Mouse (Mus musculus): ENCODE data around the gene Eloa. TPM values are rescaled to one million over a fixed set of nuclear protein-coding genes. Genes with fewer than 3 reads are reported as not detected.

Eloa gene
- total RNA-seq, 2 experiments from 2014 or later = 50.3 to 60.4 TPM

DNA sequence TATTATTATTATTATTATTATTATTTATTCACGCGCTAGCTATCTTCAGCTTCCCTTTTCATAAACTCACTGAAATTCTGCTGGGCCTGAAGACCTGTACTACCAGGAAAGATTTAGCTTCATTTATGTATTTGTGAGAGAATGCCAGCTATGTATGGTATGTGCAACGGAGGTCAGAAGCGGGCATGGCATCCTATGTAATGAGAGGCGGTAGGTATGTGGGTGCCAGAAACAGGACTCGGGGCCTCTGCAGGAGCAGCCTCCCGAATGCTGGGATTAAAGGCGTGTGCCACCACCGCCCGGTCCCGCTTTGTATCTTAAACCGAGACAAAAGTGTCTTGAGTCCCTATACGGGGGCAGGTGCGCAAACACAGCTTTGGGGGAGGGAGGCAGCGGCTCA, 58.6 kb downstream of the Eloa start:
- no peak for DNase-seq
- intact Hi-C loops (cut with DNase I) = no loop called here

DNA sequence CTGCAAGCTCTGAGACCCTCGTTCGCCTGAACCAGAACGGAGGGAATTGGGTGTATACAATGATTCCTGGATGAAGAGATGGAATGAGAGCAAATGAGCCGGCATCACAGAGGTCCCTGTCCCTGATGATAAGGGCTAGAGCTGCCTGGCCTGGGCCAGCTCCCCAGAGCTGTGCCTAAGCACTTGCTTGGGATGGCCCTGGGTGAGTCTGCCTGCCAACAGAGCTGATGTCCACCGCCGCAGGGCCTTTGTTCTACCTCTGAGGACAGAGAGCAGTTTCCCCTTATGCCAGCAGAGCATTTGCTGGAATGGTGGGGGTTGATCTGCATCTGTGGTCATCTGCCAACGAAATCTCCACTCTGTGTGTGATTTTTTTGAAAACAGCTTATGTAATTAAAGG, 59.4 kb downstream of the Eloa start:
- intact Hi-C loops (cut with DNase I) = no loop called here
- DNase-seq = no peak

DNA sequence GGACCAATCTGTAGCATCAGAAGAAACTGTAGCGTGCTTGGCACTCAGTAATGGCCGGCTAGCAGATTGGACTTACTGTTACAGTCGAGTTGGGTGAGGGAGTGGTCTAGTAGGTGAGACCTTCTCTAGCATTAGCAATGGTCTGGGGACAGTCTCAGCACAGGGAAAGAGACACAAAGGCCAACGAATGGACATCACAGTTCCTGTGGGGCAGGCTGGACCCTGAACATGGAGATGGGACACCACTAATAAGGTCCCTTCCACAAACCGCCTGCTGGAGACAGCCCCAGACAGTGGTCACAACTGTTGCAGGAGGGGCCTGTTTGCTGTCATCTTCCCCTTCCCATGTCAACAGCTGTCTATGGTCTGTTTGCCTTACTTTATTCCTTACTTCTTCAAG, 59.9 kb downstream of the Eloa start:
- intact Hi-C loops (cut with DNase I) = no loop called here
- DNase-seq = no peak

DNA sequence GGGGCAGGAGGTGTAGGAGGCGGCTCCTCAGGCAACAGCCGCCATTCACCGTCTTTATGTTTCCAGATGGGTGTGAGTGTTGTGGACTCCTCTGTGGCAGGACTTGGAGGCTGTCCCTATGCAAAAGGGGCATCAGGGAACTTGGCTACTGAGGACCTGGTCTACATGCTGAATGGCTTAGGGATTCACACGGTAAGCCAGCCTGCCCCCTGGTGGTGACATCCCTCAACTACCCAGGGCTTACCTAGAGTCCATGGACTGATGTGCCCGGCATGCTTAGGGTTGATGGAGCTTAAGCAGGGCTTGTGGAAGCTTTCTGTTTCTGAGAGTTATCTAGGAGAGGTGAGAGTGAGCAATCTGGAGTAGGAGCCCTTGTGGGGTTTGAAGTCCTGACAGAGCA, 60.8 kb downstream of the Eloa start:
- intact Hi-C loops (cut with DNase I) = no loop called here
- peak; percentile 67 to 74 for DNase-seq

DNA sequence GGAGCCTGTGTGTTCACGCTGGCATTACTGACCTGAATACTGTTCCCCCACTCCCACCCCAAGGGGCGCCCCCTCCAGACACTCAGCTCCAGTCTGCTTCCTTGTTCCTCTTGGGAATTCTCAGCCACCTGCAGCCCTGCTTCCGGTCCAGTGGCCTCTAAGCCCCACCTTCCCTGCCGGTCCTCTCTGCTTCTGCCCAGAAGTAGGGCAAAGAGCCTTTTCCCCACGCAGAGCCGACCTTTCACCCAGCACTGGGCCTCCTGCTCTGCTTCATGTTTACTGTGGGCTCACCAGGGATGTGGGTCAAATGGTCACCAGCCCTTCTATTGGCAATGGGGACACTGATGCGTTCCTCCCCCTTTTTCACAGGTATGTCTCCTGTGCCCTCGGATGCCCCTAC, 63.2 kb downstream of the Eloa start:
- intact Hi-C loops (cut with DNase I) = no loop called here
- no peak for DNase-seq

DNA sequence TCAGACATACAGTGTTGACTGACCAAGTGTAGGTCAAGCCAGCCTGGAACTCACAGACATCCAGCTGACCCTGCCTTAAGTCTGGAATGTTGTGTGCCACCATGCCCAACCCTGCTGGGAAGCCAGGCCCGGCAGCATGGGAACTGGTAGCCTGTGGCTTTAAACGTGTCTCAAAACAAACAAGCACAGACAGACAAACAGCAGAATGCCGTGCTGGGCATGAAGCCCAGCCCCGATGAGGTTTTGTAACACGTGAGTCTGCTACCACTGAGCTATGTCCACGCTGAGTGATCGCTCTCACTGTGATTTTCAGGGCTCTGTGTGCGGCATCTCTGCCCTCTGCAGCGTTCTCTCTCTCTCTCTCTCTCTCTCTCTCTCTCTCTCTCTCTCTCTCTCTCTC, 65.7 kb downstream of the Eloa start:
- DNase-seq = no peak
- intact Hi-C loops (cut with DNase I) = no loop called here

DNA sequence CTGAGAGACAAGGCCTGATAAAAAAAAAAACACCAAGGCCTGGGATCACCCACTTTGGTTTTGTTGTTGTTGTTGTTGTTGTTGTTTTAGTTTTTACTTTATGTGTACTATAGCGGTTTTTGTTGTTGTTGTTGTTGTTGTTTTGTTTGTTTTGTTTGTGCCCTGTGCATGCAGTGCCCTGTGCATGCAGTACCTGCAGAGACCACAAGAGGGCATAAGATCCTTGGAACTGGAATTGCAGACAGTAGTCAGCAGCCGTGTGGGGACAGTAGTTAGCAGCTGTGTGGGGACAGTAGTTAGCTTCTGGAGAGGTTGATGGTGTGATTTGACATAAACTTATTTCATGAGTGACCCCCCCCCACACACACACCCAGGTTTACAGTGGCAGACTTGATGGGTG, 67.3 kb downstream of the Eloa start:
- DNase-seq = peak; percentile 56 to 72
- intact Hi-C loops (cut with DNase I) = no loop called here

Other genes with a start within 250 kb of the Eloa start
- 10 to 100 TPM; 23.7 to 23.9 TPM for gene Srsf10, start 166.0 kb downstream of the Eloa start, total RNA-seq (2021)
- gene Pnrc2, start 147.9 kb downstream of the Eloa start, total RNA-seq (2021) = 10 to 100 TPM; 25.4 to 31.2 TPM
- gene Cnr2, start 126.4 kb downstream of the Eloa start, total RNA-seq (2021) = under 1 TPM; 0.07 to 0.08 TPM
- gene Fuca1, start 101.0 kb downstream of the Eloa start, total RNA-seq (2021) = 10 to 100 TPM; 16.4 to 18.7 TPM
- 10 to 100 TPM; 38.7 to 39.0 TPM for gene Hmgcl, start 75.3 kb downstream of the Eloa start, total RNA-seq (2021)
- under 1 TPM; 0.49 to 0.69 TPM for gene Gale, start 58.0 kb downstream of the Eloa start, total RNA-seq (2021)
- gene Lypla2, start 49.1 kb downstream of the Eloa start, total RNA-seq (2021) = 10 to 100 TPM; 22.8 to 27.2 TPM
- 10 to 100 TPM; 21.3 to 23.9 TPM for gene Pithd1, start 34.5 kb downstream of the Eloa start, total RNA-seq (2021)
- gene Rpl11, start 31.7 kb upstream of the Eloa start, total RNA-seq (2021) = 100 to 1,000 TPM; 188 to 251 TPM
- gene Id3, start 121.7 kb upstream of the Eloa start, total RNA-seq (2021) = 10 to 100 TPM; 13.8 to 14.1 TPM
- gene E2f2, start 150.6 kb upstream of the Eloa start, total RNA-seq (2021) = 1 to 10 TPM; 1.3 to 1.9 TPM
- gene Asap3, start 184.6 kb upstream of the Eloa start, total RNA-seq (2021) = 1 to 10 TPM; 1.8 to 2.1 TPM
- gene Tcea3, start 226.0 kb upstream of the Eloa start, total RNA-seq (2021) = 100 to 1,000 TPM; 272 to 347 TPM

All from gastrocnemius, postnatal 36 days (tissue).